In the genomic region with DNA sequence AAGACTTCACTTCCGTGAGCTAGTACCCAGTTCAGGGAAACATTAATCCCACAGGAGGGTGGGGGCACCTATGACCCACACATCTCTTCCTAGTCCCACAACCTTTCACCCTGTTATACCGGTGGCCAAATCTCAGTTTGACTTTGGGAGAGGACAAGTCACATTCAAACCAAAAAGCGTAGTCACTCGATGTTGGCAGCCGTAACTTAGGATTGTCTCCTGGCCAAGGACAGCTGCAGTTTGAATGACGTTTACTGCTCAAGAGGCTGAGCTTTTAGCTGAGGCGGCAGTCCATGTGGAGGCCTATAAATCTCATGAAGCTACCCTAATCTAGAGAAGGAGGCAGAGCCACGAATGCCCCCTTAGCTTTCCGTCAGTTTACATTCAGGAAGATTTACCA, we compare ENCODE assay signal across 15 mouse cellular contexts.
DNase-seq lines count a peak whose midpoint lies in the region; TF ChIP-seq lines count a peak whose summit lies in the region.
"Had no signal": no experiment of that assay in that cellular context is flagged by ENCODE, and none has a peak within 500 bp of the region (broad histone marks: within the 10 kb centered on the region; RNA-seq: fewer than 3 reads in every experiment).

No protein-coding gene starts in this region.

- no peak overlapping the region for H3K4me3 ChIP-seq in lung, adult 2 months (replicated peaks; ENCODE audit: extremely low read depth, low read depth, low read length)
- H3K4me3 ChIP-seq: embryonic facial prominence, embryonic 15.5 days; heart, embryonic 15.5 days; myocyte; neural tube, embryonic 15.5 days had no signal

- no peak for TF ChIP-seq POLR2A in lung, adult 2 months (IDR thresholded peaks at IDR 0.05; ENCODE audit: borderline replicate concordance, extremely low read depth, low read depth, low read length)

- peak; percentile 9 to 39 for DNase-seq in heart, postnatal 14 days
- DNase-seq in heart, postnatal 36 days = no peak
- DNase-seq in lung, postnatal 10 days = peak; percentile 38
- DNase-seq in lung, adult 2 months = no peak
- peak; percentile 15 for DNase-seq in adrenal gland, postnatal 25 days
- no peak for DNase-seq in B cell, adult 2 months
- DNase-seq in right cerebral cortex, postnatal 14 days = no peak
- DNase-seq: cerebellum, adult 9-11 months; liver; midbrain, embryonic 14.5 days; thymus, postnatal 4 days had no signal

- no peak for TF ChIP-seq CTCF in lung, adult 2 months (IDR thresholded peaks at IDR 0.05; ENCODE audit: insufficient read depth, low read length)

- no peaks in the 10 kb centered on the region for H3K4me1 ChIP-seq in lung, adult 2 months (ENCODE audit: control insufficient read depth, insufficient read depth, low read length)
- H3K4me1 ChIP-seq: embryonic facial prominence, embryonic 15.5 days; heart, embryonic 15.5 days; neural tube, embryonic 15.5 days had no signal

- WGBS in lung, adult 2 months = 73% methylated on average over 9 of the region's 9 CpGs

- intact Hi-C loops in heart, postnatal 14 days (cut with DNase I) = no loop called here
- intact Hi-C loops in heart, postnatal 36 days (cut with DNase I) = no loop called here

Comparison
In these comparisons a context has a peak if more than half of its experiments do, and no peak if none do; other contexts are left out.
1. DNase-seq: peak in heart, postnatal 14 days (2 of 2), lung, postnatal 10 days (single experiment) and adrenal gland, postnatal 25 days (single experiment); none in heart, postnatal 36 days (0 of 2), lung, adult 2 months (single experiment), B cell, adult 2 months (0 of 2) and right cerebral cortex, postnatal 14 days (single experiment).